Mouse (Mus musculus) hindbrain, embryonic 15.5 days (tissue): Measurements from ENCODE around the gene Tmem164. TPM values are rescaled to one million over a fixed set of nuclear protein-coding genes. Genes with fewer than 3 reads are reported as not detected.

Source experiments
- ATAC-seq: fragments of 200-750 bp; cut with Nextera tagmentation; 2 replicates; pipeline ENCODE4 v1.8.0; 2017; ENCODE audit warnings: low read depth, moderate number of reproducible peaks, moderate TSS enrichment; ENCODE audit not compliant: low FRiP score
- H3K27ac ChIP-seq: fragments of 300-500 bp; sonication (generic); replicated peaks from 2 replicates; pipeline ENCODE4 v1.5.1; 2015; ENCODE audit warnings: mild to moderate bottlenecking, inconsistent platforms
- H3K27me3 ChIP-seq: fragments of 300-500 bp; sonication (generic); 2 replicates; pipeline ENCODE4 v1.6.1; 2015; ENCODE audit warnings: control low read depth, inconsistent platforms
- H3K36me3 ChIP-seq: fragments of 300-500 bp; sonication (generic); 2 replicates; pipeline ENCODE4 v1.6.1; 2015; ENCODE audit warnings: control low read depth, inconsistent platforms
- H3K4me1 ChIP-seq: fragments of 300-500 bp; sonication (generic); replicated peaks from 2 replicates; pipeline ENCODE4 v1.6.1; 2015; ENCODE audit warnings: control low read depth, inconsistent platforms
- H3K4me2 ChIP-seq: fragments of 300-500 bp; sonication (generic); 2 replicates; pipeline ENCODE4 v1.6.1; 2015; ENCODE audit warnings: moderate library complexity, mild to moderate bottlenecking, inconsistent platforms
- H3K4me3 ChIP-seq: fragments of 300-500 bp; sonication (generic); 2 replicates; pipeline ENCODE4 v1.5.1; 2015; ENCODE audit warnings: mild to moderate bottlenecking, inconsistent platforms
- H3K9ac ChIP-seq: fragments of 300-500 bp; sonication (generic); 2 replicates; pipeline ENCODE4 v1.6.1; 2015; ENCODE audit warnings: inconsistent platforms
- H3K9me3 ChIP-seq: fragments of 300-500 bp; sonication (generic); 2 replicates; pipeline ENCODE4 v1.6.1; 2016; ENCODE audit warnings: control low read depth, inconsistent platforms
- WGBS: fragments of 180-500 bp; shearing (Covaris S2); methylation state at CpG from one replicate; pipeline ENCODE4 v1.1.7; 2015; 5-methylcytosine and 5-hydroxymethylcytosine counted together
- polyA plus RNA-seq: library from polyadenylated mRNA; unstranded; fragments of >200 nt; fragmentation: Nextera tagmentation; extraction: Ambion mirVana; gene quantifications from 2 replicates; pipeline ENCODE4 v1.2.1, GENCODE M21; 2015

The Tmem164 gene
- polyA plus RNA-seq, 1 experiment from 2014 or later, result 25.1 TPM

GRCm38 (mm10) chrX:142694856-142695255, 13.7 kb downstream of the Tmem164 start:
- 0 out of 2 replicates have a peak, but pooled peaks cover 3% of the 10 kb centered on the region for H3K27me3 ChIP-seq
- no peak overlapping the region for H3K9ac ChIP-seq
- H3K4me1 ChIP-seq, result no peaks in the 10 kb centered on the region
- 82% methylated on average over 3 of the region's 3 CpGs for WGBS
- H3K9me3 ChIP-seq, result no peaks in the 10 kb centered on the region
- H3K27ac ChIP-seq, result no peak overlapping the region
- H3K4me3 ChIP-seq, result no peak overlapping the region
- ATAC-seq, result no peak
- no peaks in the 10 kb centered on the region for H3K36me3 ChIP-seq
- no peak overlapping the region for H3K4me2 ChIP-seq

- no peak for ATAC-seq
- no peak overlapping the region for H3K4me2 ChIP-seq
- WGBS, result 81% methylated on average over 11 of the region's 11 CpGs
- H3K27me3 ChIP-seq, result 0 out of 2 replicates have a peak, but pooled peaks cover 3% of the 10 kb centered on the region
- no peak overlapping the region for H3K27ac ChIP-seq
- H3K4me3 ChIP-seq, result no peak overlapping the region
- H3K9me3 ChIP-seq, result no peaks in the 10 kb centered on the region
- no peaks in the 10 kb centered on the region for H3K36me3 ChIP-seq
- no peak overlapping the region for H3K9ac ChIP-seq
- no peaks in the 10 kb centered on the region for H3K4me1 ChIP-seq
These were observed 15.6 kb downstream of the Tmem164 start for GRCm38 (mm10) chrX:142696789-142697188.

GRCm38 (mm10) chrX:142697545-142698204, 16.5 kb downstream of the Tmem164 start:
- no peak overlapping the region for H3K4me3 ChIP-seq
- H3K4me1 ChIP-seq, result no peaks in the 10 kb centered on the region
- no peak overlapping the region for H3K9ac ChIP-seq
- WGBS, result 76% methylated on average over 5 of the region's 5 CpGs
- H3K27me3 ChIP-seq, result 0 out of 2 replicates have a peak, but pooled peaks cover 3% of the 10 kb centered on the region
- H3K27ac ChIP-seq, result no peak overlapping the region
- no peaks in the 10 kb centered on the region for H3K36me3 ChIP-seq
- H3K9me3 ChIP-seq, result no peaks in the 10 kb centered on the region
- no peak for ATAC-seq
- no peak overlapping the region for H3K4me2 ChIP-seq

- WGBS, result 90% methylated on average over 7 of the region's 7 CpGs
- H3K4me1 ChIP-seq, result no peaks in the 10 kb centered on the region
- H3K27ac ChIP-seq, result no peak overlapping the region
- no peak overlapping the region for H3K4me3 ChIP-seq
- H3K36me3 ChIP-seq, result no peaks in the 10 kb centered on the region
- no peak overlapping the region for H3K4me2 ChIP-seq
- no peak for ATAC-seq
- no peaks in the 10 kb centered on the region for H3K9me3 ChIP-seq
- H3K9ac ChIP-seq, result no peak overlapping the region
- 0 out of 2 replicates have a peak, but pooled peaks cover 3% of the 10 kb centered on the region for H3K27me3 ChIP-seq
These were observed 17.0 kb downstream of the Tmem164 start for GRCm38 (mm10) chrX:142698212-142698611.

- Histone ChIP-seq H3K36me3 (no peaks in the 10 kb centered on the region), H3K27me3 (no peaks in the 10 kb centered on the region), H3K4me1 (no peaks in the 10 kb centered on the region), H3K4me3 (no peak overlapping the region), H3K9me3 (no peaks in the 10 kb centered on the region), H3K27ac (no peak overlapping the region), H3K9ac (no peak overlapping the region), H3K4me2 (no peak overlapping the region)
- ATAC-seq, result no peak
- WGBS, result 72% methylated on average over 5 of the region's 5 CpGs
These were observed 20.9 kb downstream of the Tmem164 start for GRCm38 (mm10) chrX:142702094-142702493.

- H3K9me3 ChIP-seq, result no peaks in the 10 kb centered on the region
- H3K27ac ChIP-seq, result no peak overlapping the region
- H3K4me1 ChIP-seq, result no peaks in the 10 kb centered on the region
- no peak for ATAC-seq
- H3K27me3 ChIP-seq, result no peaks in the 10 kb centered on the region
- no peaks in the 10 kb centered on the region for H3K36me3 ChIP-seq
- H3K4me3 ChIP-seq, result no peak overlapping the region
- no peak overlapping the region for H3K9ac ChIP-seq
- no peak overlapping the region for H3K4me2 ChIP-seq
- 58% methylated on average over 3 of the region's 3 CpGs for WGBS
These were observed 21.4 kb downstream of the Tmem164 start for GRCm38 (mm10) chrX:142702566-142702965.

GRCm38 (mm10) chrX:142703953-142704352, 22.7 kb downstream of the Tmem164 start:
- 84% methylated on average over 3 of the region's 3 CpGs for WGBS
- H3K9ac ChIP-seq, result no peak overlapping the region

GRCm38 (mm10) chrX:142708257-142708656, 27.1 kb downstream of the Tmem164 start:
- no peak for ATAC-seq
- Histone ChIP-seq H3K36me3 (no peaks in the 10 kb centered on the region), H3K9ac (no peak overlapping the region), H3K4me1 (no peaks in the 10 kb centered on the region), H3K27ac (no peak overlapping the region), H3K27me3 (no peaks in the 10 kb centered on the region), H3K4me3 (no peak overlapping the region), H3K4me2 (no peak overlapping the region), H3K9me3 (no peaks in the 10 kb centered on the region)

More at GRCm38 (mm10) chrX:142703953-142704352, 22.7 kb downstream of the Tmem164 start:
- Histone ChIP-seq H3K9me3 (no peaks in the 10 kb centered on the region), H3K27me3 (no peaks in the 10 kb centered on the region), H3K4me3 (no peak overlapping the region), H3K27ac (no peak overlapping the region), H3K36me3 (no peaks in the 10 kb centered on the region), H3K4me1 (no peaks in the 10 kb centered on the region), H3K4me2 (no peak overlapping the region)
- no peak for ATAC-seq

- no peak overlapping the region for H3K4me3 ChIP-seq
- no peak for ATAC-seq
- H3K9me3 ChIP-seq, result no peaks in the 10 kb centered on the region
- no peak overlapping the region for H3K27ac ChIP-seq
- H3K9ac ChIP-seq, result no peak overlapping the region
- no peaks in the 10 kb centered on the region for H3K27me3 ChIP-seq
- H3K4me2 ChIP-seq, result no peak overlapping the region
- WGBS, result 92% methylated on average over 3 of the region's 3 CpGs
- H3K4me1 ChIP-seq, result no peaks in the 10 kb centered on the region
- no peaks in the 10 kb centered on the region for H3K36me3 ChIP-seq
These were observed 34.8 kb downstream of the Tmem164 start for GRCm38 (mm10) chrX:142716014-142716413.

- H3K36me3 ChIP-seq, result no peaks in the 10 kb centered on the region
- WGBS, result 84% methylated on average over 9 of the region's 9 CpGs
- ATAC-seq, result no peak
These were observed 36.8 kb downstream of the Tmem164 start for GRCm38 (mm10) chrX:142717958-142718478.

GRCm38 (mm10) chrX:142718759-142719158, 37.6 kb downstream of the Tmem164 start:
- Histone ChIP-seq H3K27ac (no peak overlapping the region), H3K4me1 (no peaks in the 10 kb centered on the region), H3K4me2 (no peak overlapping the region), H3K27me3 (no peaks in the 10 kb centered on the region), H3K9ac (no peak overlapping the region), H3K9me3 (no peaks in the 10 kb centered on the region), H3K4me3 (no peak overlapping the region), H3K36me3 (no peaks in the 10 kb centered on the region)
- no peak for ATAC-seq
- 85% methylated on average over 4 of the region's 4 CpGs for WGBS

More at GRCm38 (mm10) chrX:142717958-142718478, 36.8 kb downstream of the Tmem164 start:
- no peak overlapping the region for H3K9ac ChIP-seq
- H3K27ac ChIP-seq, result no peak overlapping the region
- no peaks in the 10 kb centered on the region for H3K4me1 ChIP-seq
- H3K9me3 ChIP-seq, result no peaks in the 10 kb centered on the region
- H3K4me3 ChIP-seq, result no peak overlapping the region
- no peak overlapping the region for H3K4me2 ChIP-seq
- no peaks in the 10 kb centered on the region for H3K27me3 ChIP-seq

GRCm38 (mm10) chrX:142721897-142722296, 40.7 kb downstream of the Tmem164 start:
- ATAC-seq, result no peak
- H3K4me2 ChIP-seq, result no peak overlapping the region
- no peak overlapping the region for H3K4me3 ChIP-seq
- 95% methylated on average over 3 of the region's 3 CpGs for WGBS
- no peaks in the 10 kb centered on the region for H3K36me3 ChIP-seq
- H3K9me3 ChIP-seq, result no peaks in the 10 kb centered on the region
- H3K9ac ChIP-seq, result no peak overlapping the region
- H3K27me3 ChIP-seq, result no peaks in the 10 kb centered on the region
- H3K27ac ChIP-seq, result no peak overlapping the region
- H3K4me1 ChIP-seq, result peaks cover 3% of the 10 kb centered on the region; the same call in 1 of the 2 replicates
